Mouse (Mus musculus): Measurements from ENCODE around the gene Sstr2. TPM values are rescaled to one million over a fixed set of nuclear protein-coding genes. Genes with fewer than 3 reads are reported as not detected.
A peak's percentile ranks its signal among the peaks of the same experiment; 100 is the strongest.

Sstr2 gene
- polyA plus RNA-seq, 1 experiment from 2014 or later, result 2.7 TPM

GRCm38 (mm10) chr11:113630642-113631041 is 11.5 kb downstream of the Sstr2 start:
- H3K4me2 ChIP-seq, result no peak overlapping the region
- H3K9ac ChIP-seq (ENCODE audit: low read depth, low read length), result no peak overlapping the region
- no peak overlapping the region for H3K4me3 ChIP-seq (ENCODE audit: low read depth, low read length)
- no peaks in the 10 kb centered on the region for H3K4me1 ChIP-seq (replicated peaks; ENCODE audit: control insufficient read depth, insufficient read depth, low read length)
- H3K9me3 ChIP-seq (ENCODE audit: control insufficient read depth, low read length), result no peaks in the 10 kb centered on the region
- H3K27me3 ChIP-seq (replicated peaks; ENCODE audit: control insufficient read depth, insufficient read depth, low read length), result no peaks in the 10 kb centered on the region
- H3K36me3 ChIP-seq (ENCODE audit: control insufficient read depth, insufficient read depth, low read length), result no peaks in the 10 kb centered on the region
- DNase-seq (ENCODE audit: low spot score) (no peak), ATAC-seq (replicated peaks; ENCODE audit: low FRiP score) (no peak)
- 54% methylated on average over 7 of the region's 7 CpGs for WGBS
- H3K27ac ChIP-seq (ENCODE audit: low read depth, low read length), result no peak overlapping the region

GRCm38 (mm10) chr11:113631302-113631701 is 12.2 kb downstream of the Sstr2 start:
- peak; percentile 23; the same call in 1 of the 2 replicates for ATAC-seq (replicated peaks; ENCODE audit: low FRiP score)
- Histone ChIP-seq H3K27me3 (replicated peaks; ENCODE audit: control insufficient read depth, insufficient read depth, low read length) (no peaks in the 10 kb centered on the region), H3K9ac (ENCODE audit: low read depth, low read length) (no peak overlapping the region), H3K4me1 (replicated peaks; ENCODE audit: control insufficient read depth, insufficient read depth, low read length) (no peaks in the 10 kb centered on the region), H3K36me3 (ENCODE audit: control insufficient read depth, insufficient read depth, low read length) (no peaks in the 10 kb centered on the region), H3K9me3 (ENCODE audit: control insufficient read depth, low read length) (no peaks in the 10 kb centered on the region), H3K4me2 (no peak overlapping the region), H3K4me3 (ENCODE audit: low read depth, low read length) (no peak overlapping the region), H3K27ac (ENCODE audit: low read depth, low read length) (no peak overlapping the region)
- DNase-seq (ENCODE audit: low spot score), result no peak
- 65% methylated on average over 8 of the region's 8 CpGs for WGBS

GRCm38 (mm10) chr11:113631862-113632261 is 12.7 kb downstream of the Sstr2 start:
- ATAC-seq (replicated peaks; ENCODE audit: low FRiP score) (peak; percentile 67), DNase-seq (ENCODE audit: low spot score) (no peak)
- no peak overlapping the region for H3K4me2 ChIP-seq
- H3K27ac ChIP-seq (ENCODE audit: low read depth, low read length), result peak overlapping the region; percentile 43; the same call in 1 of the 2 replicates
- H3K4me3 ChIP-seq (ENCODE audit: low read depth, low read length), result no peak overlapping the region
- H3K4me1 ChIP-seq (replicated peaks; ENCODE audit: control insufficient read depth, insufficient read depth, low read length), result no peaks in the 10 kb centered on the region
- no peaks in the 10 kb centered on the region for H3K27me3 ChIP-seq (replicated peaks; ENCODE audit: control insufficient read depth, insufficient read depth, low read length)
- H3K9ac ChIP-seq (ENCODE audit: low read depth, low read length), result no peak overlapping the region
- H3K36me3 ChIP-seq (ENCODE audit: control insufficient read depth, insufficient read depth, low read length), result no peaks in the 10 kb centered on the region
- 66% methylated on average over 8 of the region's 8 CpGs for WGBS
- no peaks in the 10 kb centered on the region for H3K9me3 ChIP-seq (ENCODE audit: control insufficient read depth, low read length)

GRCm38 (mm10) chr11:113632303-113632702 is 13.2 kb downstream of the Sstr2 start:
- Histone ChIP-seq H3K4me3 (ENCODE audit: low read depth, low read length) (no peak overlapping the region), H3K27me3 (replicated peaks; ENCODE audit: control insufficient read depth, insufficient read depth, low read length) (no peaks in the 10 kb centered on the region), H3K9ac (ENCODE audit: low read depth, low read length) (no peak overlapping the region), H3K4me1 (replicated peaks; ENCODE audit: control insufficient read depth, insufficient read depth, low read length) (no peaks in the 10 kb centered on the region), H3K36me3 (ENCODE audit: control insufficient read depth, insufficient read depth, low read length) (no peaks in the 10 kb centered on the region), H3K9me3 (ENCODE audit: control insufficient read depth, low read length) (no peaks in the 10 kb centered on the region), H3K27ac (ENCODE audit: low read depth, low read length) (peak overlapping the region; percentile 43; the same call in 1 of the 2 replicates), H3K4me2 (no peak overlapping the region)
- no peak for DNase-seq (ENCODE audit: low spot score)
- peak; percentile 20; the same call in 1 of the 2 replicates for ATAC-seq (replicated peaks; ENCODE audit: low FRiP score)
- WGBS, result 69% methylated on average over 7 of the region's 7 CpGs

- H3K9me3 ChIP-seq (ENCODE audit: control insufficient read depth, low read length), result no peaks in the 10 kb centered on the region
- no peaks in the 10 kb centered on the region for H3K27me3 ChIP-seq (replicated peaks; ENCODE audit: control insufficient read depth, insufficient read depth, low read length)
- no peaks in the 10 kb centered on the region for H3K36me3 ChIP-seq (ENCODE audit: control insufficient read depth, insufficient read depth, low read length)
- H3K4me2 ChIP-seq, result no peak overlapping the region
- no peak for DNase-seq (ENCODE audit: low spot score)
- no peak overlapping the region for H3K4me3 ChIP-seq (ENCODE audit: low read depth, low read length)
- no peak overlapping the region for H3K9ac ChIP-seq (ENCODE audit: low read depth, low read length)
- H3K4me1 ChIP-seq (replicated peaks; ENCODE audit: control insufficient read depth, insufficient read depth, low read length), result no peaks in the 10 kb centered on the region
- no peak for ATAC-seq (replicated peaks; ENCODE audit: low FRiP score)
- 80% methylated on average over 5 of the region's 5 CpGs for WGBS
- no peak overlapping the region for H3K27ac ChIP-seq (ENCODE audit: low read depth, low read length)
These were observed 14.3 kb downstream of the Sstr2 start for GRCm38 (mm10) chr11:113633398-113633797.

GRCm38 (mm10) chr11:113634699-113635121 is 15.6 kb downstream of the Sstr2 start:
- Histone ChIP-seq H3K27me3 (replicated peaks; ENCODE audit: control insufficient read depth, insufficient read depth, low read length) (no peaks in the 10 kb centered on the region), H3K27ac (ENCODE audit: low read depth, low read length) (no peak overlapping the region), H3K9me3 (ENCODE audit: control insufficient read depth, low read length) (no peaks in the 10 kb centered on the region), H3K4me3 (ENCODE audit: low read depth, low read length) (no peak overlapping the region), H3K36me3 (ENCODE audit: control insufficient read depth, insufficient read depth, low read length) (no peaks in the 10 kb centered on the region), H3K4me2 (no peak overlapping the region), H3K9ac (ENCODE audit: low read depth, low read length) (no peak overlapping the region), H3K4me1 (replicated peaks; ENCODE audit: control insufficient read depth, insufficient read depth, low read length) (no peaks in the 10 kb centered on the region)
- DNase-seq (ENCODE audit: low spot score) (no peak), ATAC-seq (replicated peaks; ENCODE audit: low FRiP score) (no peak)
- 71% methylated on average over 10 of the region's 10 CpGs for WGBS

GRCm38 (mm10) chr11:113638680-113639079 is 19.5 kb downstream of the Sstr2 start:
- Histone ChIP-seq H3K36me3 (ENCODE audit: control insufficient read depth, insufficient read depth, low read length) (no peaks in the 10 kb centered on the region), H3K4me3 (ENCODE audit: low read depth, low read length) (no peak overlapping the region), H3K9ac (ENCODE audit: low read depth, low read length) (no peak overlapping the region), H3K4me2 (no peak overlapping the region), H3K27ac (ENCODE audit: low read depth, low read length) (no peak overlapping the region), H3K27me3 (replicated peaks; ENCODE audit: control insufficient read depth, insufficient read depth, low read length) (no peaks in the 10 kb centered on the region), H3K4me1 (replicated peaks; ENCODE audit: control insufficient read depth, insufficient read depth, low read length) (no peaks in the 10 kb centered on the region), H3K9me3 (ENCODE audit: control insufficient read depth, low read length) (no peaks in the 10 kb centered on the region)
- WGBS, result 85% methylated on average over 12 of the region's 12 CpGs
- DNase-seq (ENCODE audit: low spot score) (no peak), ATAC-seq (replicated peaks; ENCODE audit: low FRiP score) (no peak)

GRCm38 (mm10) chr11:113645181-113645580 is 26.0 kb downstream of the Sstr2 start:
- Histone ChIP-seq H3K4me1 (replicated peaks; ENCODE audit: control insufficient read depth, insufficient read depth, low read length) (peaks cover 6% of the 10 kb centered on the region), H3K4me2 (no peak overlapping the region), H3K27ac (ENCODE audit: low read depth, low read length) (no peak overlapping the region), H3K36me3 (ENCODE audit: control insufficient read depth, insufficient read depth, low read length) (no peaks in the 10 kb centered on the region), H3K4me3 (ENCODE audit: low read depth, low read length) (no peak overlapping the region), H3K27me3 (replicated peaks; ENCODE audit: control insufficient read depth, insufficient read depth, low read length) (no peaks in the 10 kb centered on the region), H3K9me3 (ENCODE audit: control insufficient read depth, low read length) (no peaks in the 10 kb centered on the region), H3K9ac (ENCODE audit: low read depth, low read length) (no peak overlapping the region)
- 79% methylated on average over 3 of the region's 3 CpGs for WGBS
- no peak for DNase-seq (ENCODE audit: low spot score)
- no peak for ATAC-seq (replicated peaks; ENCODE audit: low FRiP score)

- ATAC-seq (replicated peaks; ENCODE audit: low FRiP score), result no peak
- WGBS, result 3% methylated on average over 15 of the region's 15 CpGs
- H3K36me3 ChIP-seq (ENCODE audit: control insufficient read depth, insufficient read depth, low read length), result peaks cover 6% of the 10 kb centered on the region
- peak overlapping the region; percentile 43 for H3K4me2 ChIP-seq
- no peak overlapping the region for H3K27ac ChIP-seq (ENCODE audit: low read depth, low read length)
- peak overlapping the region; percentile 23; the same call in 1 of the 2 replicates for H3K9ac ChIP-seq (ENCODE audit: low read depth, low read length)
- H3K4me1 ChIP-seq (replicated peaks; ENCODE audit: control insufficient read depth, insufficient read depth, low read length), result peaks cover 23% of the 10 kb centered on the region
- H3K27me3 ChIP-seq (replicated peaks; ENCODE audit: control insufficient read depth, insufficient read depth, low read length), result no peaks in the 10 kb centered on the region
- H3K4me3 ChIP-seq (ENCODE audit: low read depth, low read length), result no peak overlapping the region
- no peaks in the 10 kb centered on the region for H3K9me3 ChIP-seq (ENCODE audit: control insufficient read depth, low read length)
- peak; percentile 82 for DNase-seq (ENCODE audit: low spot score)
These were observed 29.0 kb downstream of the Sstr2 start for GRCm38 (mm10) chr11:113648152-113648551.
